Mouse (Mus musculus) kidney, embryonic 15.5 days (tissue): ENCODE measurements around the gene Gmeb1. TPM values are rescaled to one million over a fixed set of nuclear protein-coding genes. Genes with fewer than 3 reads are reported as not detected.
"Not testable (repeated sequence)": the region's sequence is repeated elsewhere in the genome, so short reads cannot be mapped to it uniquely, and the experiment has no call there.

Experiments
- ATAC-seq: fragments of 200-750 bp; cut with Nextera tagmentation; replicated peaks from 2 replicates; pipeline ENCODE4 v1.8.0; 2017; ENCODE audit warnings: moderate TSS enrichment; ENCODE audit not compliant: low FRiP score
- H3K27ac ChIP-seq: fragments of 300-500 bp; sonication (generic); 2 replicates; pipeline ENCODE4 v1.5.1; 2015; ENCODE audit warnings: mild to moderate bottlenecking, inconsistent platforms
- H3K27me3 ChIP-seq: fragments of 300-500 bp; sonication (generic); 2 replicates; pipeline ENCODE4 v1.6.1; 2015; ENCODE audit warnings: inconsistent platforms
- H3K36me3 ChIP-seq: fragments of 300-500 bp; sonication (generic); 2 replicates; pipeline ENCODE4 v1.6.1; 2015; ENCODE audit warnings: inconsistent platforms
- H3K4me1 ChIP-seq: fragments of 300-500 bp; sonication (generic); 2 replicates; pipeline ENCODE4 v1.6.1; 2015; ENCODE audit warnings: inconsistent platforms
- H3K4me2 ChIP-seq: fragments of 300-500 bp; sonication (generic); 2 replicates; pipeline ENCODE4 v1.6.1; 2015; ENCODE audit warnings: moderate library complexity, mild to moderate bottlenecking, inconsistent platforms
- H3K4me3 ChIP-seq: fragments of 300-500 bp; sonication (generic); replicated peaks from 2 replicates; pipeline ENCODE4 v1.5.1; 2015; ENCODE audit warnings: mild to moderate bottlenecking, inconsistent platforms
- H3K9ac ChIP-seq: fragments of 300-500 bp; sonication (generic); 2 replicates; pipeline ENCODE4 v1.6.1; 2015; ENCODE audit warnings: mild to moderate bottlenecking, inconsistent platforms
- H3K9me3 ChIP-seq: fragments of 300-500 bp; sonication (generic); replicated peaks from 2 replicates; pipeline ENCODE4 v1.6.1; 2016; ENCODE audit warnings: inconsistent platforms
- WGBS: fragments of 180-500 bp; shearing (Covaris S2); methylation state at CpG from one replicate; pipeline ENCODE4 v1.1.7; 2015; ENCODE audit warnings: mixed read lengths; 5-methylcytosine and 5-hydroxymethylcytosine counted together
- polyA plus RNA-seq: library from polyadenylated mRNA; unstranded; fragments of >200 nt; fragmentation: Nextera tagmentation; extraction: Ambion mirVana; gene quantifications from 2 replicates; pipeline ENCODE4 v1.2.1, GENCODE M21; 2015

Gene Gmeb1
- polyA plus RNA-seq: 40.0 and 40.1 TPM in 2 replicates

DNA sequence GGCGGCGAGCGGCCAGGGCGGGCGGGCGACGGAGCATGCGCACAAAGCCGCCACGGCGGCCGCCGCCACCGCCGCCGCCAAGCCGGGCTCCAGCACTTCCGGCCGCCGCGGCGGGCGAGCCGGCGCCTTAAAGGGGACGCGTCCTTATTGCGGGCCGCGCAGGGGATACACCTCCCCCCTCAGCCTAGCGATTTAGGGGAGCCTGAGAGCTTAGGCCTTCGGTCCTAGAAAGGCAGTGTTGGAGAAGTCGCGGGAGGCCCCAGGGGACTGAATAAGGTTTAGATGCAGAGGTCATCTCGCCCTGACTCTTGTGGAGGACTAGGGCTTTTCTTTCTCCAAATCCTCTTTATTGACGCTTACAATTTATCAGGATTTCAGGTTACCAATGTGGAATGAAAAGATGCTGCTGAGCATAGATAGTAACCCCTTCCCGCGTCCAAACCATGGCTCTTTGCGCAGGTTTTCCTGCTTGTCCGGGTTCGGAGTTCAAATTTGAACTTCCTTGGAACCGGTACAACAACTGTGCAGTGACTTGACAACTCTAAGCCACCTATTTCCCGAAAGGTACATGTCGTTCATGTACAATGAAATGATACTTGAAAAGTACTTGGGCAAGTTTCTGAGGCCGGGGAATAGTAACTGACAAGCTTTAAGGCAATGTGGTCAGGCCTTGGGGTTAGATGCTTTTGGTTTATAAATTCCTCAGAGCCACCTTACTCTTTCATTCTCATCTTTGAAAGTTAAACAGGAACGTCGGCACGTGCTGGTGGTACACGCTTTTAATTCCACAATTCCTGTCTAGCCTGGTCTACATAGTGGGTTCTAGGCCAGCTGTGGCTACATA, at the start of gene Gmeb1:
Gene Gmeb1, minus strand, starts transcription at position 89 of the 844 bp plus-strand sequence.
- ATAC-seq: peak; percentile 88
- Histone ChIP-seq H3K4me3 (peak within 1 kb of the TSS; percentile 83), H3K27me3 (no peaks in the 10 kb centered on the region), H3K27ac (peak within 1 kb of the TSS; percentile 95), H3K4me2 (peak within 1 kb of the TSS; percentile 85), H3K9me3 (no peaks in the 10 kb centered on the region), H3K36me3 (no peaks in the 10 kb centered on the region), H3K4me1 (peaks cover 26% of the 10 kb centered on the region), H3K9ac (peak within 1 kb of the TSS; percentile 88)
- 14% methylated on average over 40 of the region's 49 CpGs for WGBS

DNA sequence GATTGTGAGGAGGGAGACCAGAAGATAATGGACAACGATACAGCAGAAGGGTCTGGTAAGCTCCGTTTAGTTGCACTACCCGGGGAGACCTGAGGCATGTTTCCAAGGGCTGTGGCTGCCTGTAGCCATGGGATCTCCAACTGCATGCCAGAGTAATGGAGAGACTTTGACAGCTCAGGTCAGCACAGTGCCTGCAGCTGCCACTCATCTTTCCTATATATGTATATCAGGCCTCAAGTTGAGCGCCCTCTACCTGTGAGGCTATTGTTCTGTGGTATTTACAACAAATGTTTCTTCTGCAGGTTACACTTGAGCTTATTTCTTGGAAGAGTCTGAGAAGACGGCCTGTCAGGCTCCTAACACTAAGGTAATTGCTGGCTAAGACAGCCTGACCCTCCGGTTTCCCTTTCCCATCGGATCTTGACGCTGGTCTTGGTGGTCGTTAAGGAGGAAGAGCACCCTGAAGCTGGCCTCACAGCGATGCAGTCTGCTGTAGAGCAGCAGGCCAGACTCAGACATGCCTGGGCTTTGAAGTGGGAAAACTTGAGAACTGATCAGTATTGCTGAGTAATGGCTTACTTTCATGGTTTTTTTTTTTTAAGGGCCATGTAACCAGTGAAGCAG, 48.6 kb upstream of the Gmeb1 start:
- Histone ChIP-seq H3K4me3 (peak overlapping the region; percentile 86), H3K9ac (peak overlapping the region; percentile 94), H3K27ac (peak overlapping the region; percentile 92), H3K27me3 (no peaks in the 10 kb centered on the region), H3K36me3 (peaks cover 52% of the 10 kb centered on the region), H3K9me3 (no peaks in the 10 kb centered on the region), H3K4me1 (peaks cover 12% of the 10 kb centered on the region), H3K4me2 (peak overlapping the region; percentile 82)
- no peak for ATAC-seq
- whole genome bisulfite sequencing: 24% methylated on average over 10 of the region's 10 CpGs

DNA sequence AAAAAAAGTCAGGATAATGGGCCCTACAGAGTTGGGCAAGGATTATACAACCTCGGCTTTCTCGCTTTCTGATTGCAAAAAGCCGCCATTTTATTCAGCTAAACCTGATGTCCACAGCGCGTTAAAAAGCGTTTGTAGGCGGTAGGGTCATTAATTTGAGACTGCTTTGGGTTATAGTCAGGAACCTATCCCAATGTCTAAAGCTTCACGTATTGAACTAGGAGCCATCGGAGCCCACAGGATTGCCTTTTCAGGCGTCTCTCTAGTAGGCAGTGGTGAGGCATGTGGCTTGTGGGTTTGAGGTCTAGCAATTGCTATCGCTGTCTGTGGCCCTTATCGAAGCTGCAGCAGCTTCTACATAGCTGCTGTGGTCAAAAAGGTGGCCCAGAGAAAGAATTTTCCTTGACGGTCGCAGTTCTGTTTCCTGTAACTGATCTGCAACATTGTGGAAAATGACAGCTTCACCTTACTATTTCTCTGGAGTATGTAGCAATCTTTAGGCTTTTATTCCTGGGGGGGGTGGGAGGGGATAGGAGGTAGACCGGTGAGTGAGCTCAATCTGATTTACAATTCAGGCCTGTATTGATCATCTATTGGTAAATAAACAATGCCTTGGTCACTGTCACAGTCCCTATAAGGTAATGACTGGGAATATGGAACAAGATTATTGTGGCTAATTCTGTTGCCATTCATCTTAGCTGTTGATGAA, 47.9 kb upstream of the Gmeb1 start:
- H3K36me3 ChIP-seq: peaks cover 48% of the 10 kb centered on the region
- peak overlapping the region; percentile 94 for H3K9ac ChIP-seq
- no peak for ATAC-seq
- under 1% methylated on average over 15 of the region's 15 CpGs for WGBS
- peak overlapping the region; percentile 92 for H3K27ac ChIP-seq
- peak overlapping the region; percentile 82 for H3K4me2 ChIP-seq
- H3K4me3 ChIP-seq: peak overlapping the region; percentile 86
- no peaks in the 10 kb centered on the region for H3K27me3 ChIP-seq
- no peaks in the 10 kb centered on the region for H3K9me3 ChIP-seq
- H3K4me1 ChIP-seq: peaks cover 12% of the 10 kb centered on the region

DNA sequence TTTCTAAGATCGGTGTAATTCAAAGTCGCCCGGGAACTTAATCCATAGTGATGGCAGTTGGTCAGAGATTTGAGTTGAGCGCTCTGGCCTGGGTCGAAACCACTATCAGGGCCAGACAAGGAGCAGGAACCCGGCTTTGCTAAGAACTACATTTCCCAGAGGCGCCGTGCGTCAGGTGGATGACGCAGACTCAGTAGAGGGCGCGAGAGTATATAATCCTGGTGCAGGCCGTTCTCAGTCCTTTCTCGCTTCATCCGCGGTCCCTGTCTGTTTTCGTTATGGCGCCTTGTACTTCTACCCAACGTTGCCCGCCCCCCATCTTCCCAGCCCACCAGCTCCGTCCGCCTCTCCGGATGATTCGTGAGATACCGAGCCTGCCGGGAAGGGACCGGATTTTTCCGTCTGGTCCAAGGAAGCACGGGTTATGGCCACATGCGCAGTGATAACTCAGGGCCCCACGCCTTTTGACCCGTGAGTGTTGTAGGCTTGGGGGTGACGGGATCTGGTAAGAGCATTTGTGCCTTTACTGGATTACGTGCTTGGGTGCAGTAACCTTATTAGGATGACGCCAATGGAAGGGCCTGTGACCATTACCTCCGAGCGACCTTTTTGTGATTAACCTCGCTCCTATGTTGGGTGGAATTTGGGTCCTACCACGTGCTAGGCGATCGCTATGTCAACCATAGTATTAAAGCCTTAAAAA, 47.2 kb upstream of the Gmeb1 start:
- ATAC-seq: peak; percentile 91
- Histone ChIP-seq H3K27ac (peak overlapping the region; percentile 92), H3K9ac (peak overlapping the region; percentile 94), H3K36me3 (peaks cover 41% of the 10 kb centered on the region), H3K9me3 (no peaks in the 10 kb centered on the region), H3K27me3 (no peaks in the 10 kb centered on the region), H3K4me3 (peak overlapping the region; percentile 86), H3K4me1 (peaks cover 12% of the 10 kb centered on the region), H3K4me2 (peak overlapping the region; percentile 82)
- 1% methylated on average over 41 of the region's 41 CpGs for WGBS

DNA sequence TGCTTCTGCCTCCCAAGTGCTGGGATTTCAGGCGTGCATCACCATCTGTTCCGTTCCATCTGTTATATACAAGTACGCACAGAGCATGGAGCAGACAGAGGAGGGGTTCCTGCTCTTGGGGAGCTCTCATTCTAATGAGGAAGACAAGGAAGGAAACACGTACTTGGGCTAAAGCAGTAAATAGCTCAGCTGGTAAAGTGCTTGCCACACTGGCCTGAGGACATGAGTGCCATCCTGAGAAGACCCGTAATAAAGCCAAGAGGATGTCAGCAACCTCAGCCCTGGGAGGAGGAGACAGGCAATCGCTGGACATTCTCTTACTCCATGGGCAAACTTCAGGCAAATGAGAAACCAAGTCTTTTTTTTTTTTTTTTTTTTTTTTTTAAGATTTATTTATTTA, 44.6 kb upstream of the Gmeb1 start:
- Histone ChIP-seq H3K27me3 (no peaks in the 10 kb centered on the region), H3K4me1 (peaks cover 24% of the 10 kb centered on the region), H3K9ac (no peak overlapping the region), H3K36me3 (peaks cover 15% of the 10 kb centered on the region), H3K27ac (no peak overlapping the region), H3K4me3 (no peak overlapping the region), H3K9me3 (no peaks in the 10 kb centered on the region), H3K4me2 (no peak overlapping the region)
- WGBS: 75% methylated on average over 6 of the region's 6 CpGs
- ATAC-seq: no peak

DNA sequence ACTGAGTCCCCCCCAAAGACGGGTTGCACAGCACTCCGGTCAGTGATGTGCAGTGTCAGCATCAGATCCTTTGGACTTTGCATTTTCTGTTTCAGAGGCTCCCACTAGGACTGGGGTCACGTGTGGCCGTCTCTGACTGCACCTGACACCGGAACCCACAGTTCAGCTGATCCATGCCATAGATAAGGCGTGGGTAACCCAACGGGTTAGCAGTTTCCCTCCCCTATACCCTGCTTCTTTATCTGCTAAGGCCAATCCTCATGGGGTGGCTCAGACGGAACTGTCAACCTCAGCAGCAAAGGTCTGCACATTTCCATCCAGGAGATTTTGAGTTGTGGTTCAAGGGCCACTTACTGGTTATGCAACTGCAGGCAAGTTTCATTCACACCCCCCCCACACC, 43.9 kb upstream of the Gmeb1 start:
- 82% methylated on average over 8 of the region's 8 CpGs for WGBS
- Histone ChIP-seq H3K4me2 (no peak overlapping the region), H3K9me3 (no peaks in the 10 kb centered on the region), H3K4me1 (peaks cover 19% of the 10 kb centered on the region), H3K9ac (no peak overlapping the region), H3K27me3 (no peaks in the 10 kb centered on the region), H3K4me3 (no peak overlapping the region), H3K27ac (no peak overlapping the region), H3K36me3 (peaks cover 8% of the 10 kb centered on the region)
- ATAC-seq: no peak

GRCm38 (mm10) chr4:132303484-132303883, 42.1 kb upstream of the Gmeb1 start:
- H3K4me2 ChIP-seq: peak overlapping the region; percentile 82
- H3K4me1 ChIP-seq: peaks cover 12% of the 10 kb centered on the region
- peak overlapping the region; percentile 59; the same call in 1 of the 2 replicates for H3K9ac ChIP-seq
- WGBS: 45% methylated on average over 6 of the region's 6 CpGs
- H3K27ac ChIP-seq, H3K27me3 ChIP-seq, H3K36me3 ChIP-seq, ATAC-seq, H3K9me3 ChIP-seq: not testable (repeated sequence)
- peak overlapping the region; percentile 57 for H3K4me3 ChIP-seq

- WGBS: under 1% methylated on average over 31 of the region's 31 CpGs
- Histone ChIP-seq H3K4me3 (peak within 1 kb of the TSS; percentile 57), H3K9me3 (no peaks in the 10 kb centered on the region), H3K27me3 (no peaks in the 10 kb centered on the region), H3K36me3 (no peaks in the 10 kb centered on the region), H3K4me2 (peak within 1 kb of the TSS; percentile 82), H3K9ac (peak within 1 kb of the TSS; percentile 59), H3K27ac (peak within 1 kb of the TSS; percentile 72), H3K4me1 (peaks cover 12% of the 10 kb centered on the region)
- ATAC-seq: peak; percentile 75
These were observed 41.6 kb upstream of the Gmeb1 start, which contains the start of gene Rab42 for GRCm38 (mm10) chr4:132302939-132303479. Gene Rab42 (minus strand): TSS chr4:132303385.

DNA sequence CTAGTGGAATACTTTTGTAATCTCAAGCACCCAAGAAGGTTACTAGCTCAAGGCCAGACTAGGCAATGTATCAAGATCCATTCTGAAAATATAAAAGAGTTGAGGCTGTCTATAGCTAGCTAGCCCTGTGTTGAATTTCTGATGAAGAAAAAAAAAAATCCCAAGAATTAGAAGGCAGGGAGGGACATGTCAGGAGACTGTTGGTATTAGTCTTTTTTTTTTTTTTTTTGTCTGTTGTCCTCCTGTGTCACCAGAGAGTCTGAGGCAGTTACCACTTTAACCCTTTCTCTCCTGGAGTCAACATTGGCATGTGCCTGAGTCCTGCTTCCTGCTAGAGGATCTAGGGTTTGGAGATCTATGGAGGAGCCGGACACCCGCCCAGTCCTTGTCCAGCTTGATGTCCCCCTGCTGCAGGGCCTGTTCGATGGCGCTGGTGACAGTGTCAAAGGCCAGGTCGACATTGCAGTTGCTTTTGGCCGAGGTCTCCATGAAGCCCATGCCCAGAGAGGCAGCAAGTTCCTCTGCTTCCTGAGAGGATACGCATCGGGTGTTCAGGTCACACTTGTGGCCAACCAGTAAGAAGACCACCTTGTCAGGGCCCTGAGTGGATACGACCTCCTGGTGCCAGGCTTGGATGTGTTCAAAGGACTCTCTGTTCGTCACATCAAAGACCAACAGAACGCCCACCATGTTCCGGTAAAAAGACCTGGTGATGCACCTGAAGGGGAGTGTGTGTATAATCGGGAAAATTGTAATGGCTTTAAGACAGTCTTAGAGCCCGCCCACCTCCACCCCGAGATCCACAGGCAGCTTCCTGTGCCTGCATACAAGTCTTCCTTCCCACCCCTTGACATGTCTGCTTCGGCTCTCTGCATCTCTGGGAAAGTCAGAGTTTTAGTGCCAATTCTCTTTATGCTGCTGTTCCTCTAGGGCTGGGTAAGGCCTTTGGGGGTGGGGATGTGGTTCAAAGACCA, 40.9 kb upstream of the Gmeb1 start:
- no peak for ATAC-seq
- H3K27me3 ChIP-seq: no peaks in the 10 kb centered on the region
- H3K4me2 ChIP-seq: peak overlapping the region; percentile 82
- H3K9me3 ChIP-seq: no peaks in the 10 kb centered on the region
- peak overlapping the region; percentile 57 for H3K4me3 ChIP-seq
- peak overlapping the region; percentile 59 for H3K9ac ChIP-seq
- peaks cover 12% of the 10 kb centered on the region for H3K4me1 ChIP-seq
- no peaks in the 10 kb centered on the region for H3K36me3 ChIP-seq
- 52% methylated on average over 16 of the region's 16 CpGs for WGBS
- H3K27ac ChIP-seq: peak overlapping the region; percentile 72; the same call in 1 of the 2 replicates

- H3K27ac ChIP-seq: no peak overlapping the region
- WGBS: 83% methylated on average over 6 of the region's 6 CpGs
- no peaks in the 10 kb centered on the region for H3K9me3 ChIP-seq
- H3K36me3 ChIP-seq: no peaks in the 10 kb centered on the region
- no peaks in the 10 kb centered on the region for H3K27me3 ChIP-seq
- no peak for ATAC-seq
- H3K9ac ChIP-seq: no peak overlapping the region
- H3K4me1 ChIP-seq: peaks cover 12% of the 10 kb centered on the region
- H3K4me3 ChIP-seq: no peak overlapping the region
- H3K4me2 ChIP-seq: no peak overlapping the region
These were observed 40.1 kb upstream of the Gmeb1 start for GRCm38 (mm10) chr4:132301486-132301885.
